In genomic region chr4:57189881-57190280, GRCm38 (mm10) we compare ENCODE assay signal across 16 mouse cellular contexts.
"Had no signal": no experiment of that assay in that cellular context is flagged by ENCODE, and none has a peak within 500 bp of the region (broad histone marks: within the 10 kb centered on the region; RNA-seq: fewer than 3 reads in every experiment).

No protein-coding gene starts in this region.

- H3K9me3 ChIP-seq: neural tube, embryonic 12.5 days; neural tube, embryonic 13.5 days; neural tube, embryonic 15.5 days; stomach, embryonic 15.5 days had no signal

- H3K4me2 ChIP-seq: neural tube, embryonic 12.5 days; neural tube, embryonic 13.5 days; neural tube, embryonic 15.5 days; stomach, embryonic 15.5 days had no signal

- H3K36me3 ChIP-seq: neural tube, embryonic 12.5 days; neural tube, embryonic 13.5 days; stomach, embryonic 15.5 days had no signal

- H3K9ac ChIP-seq: neural tube, embryonic 12.5 days; neural tube, embryonic 13.5 days; neural tube, embryonic 15.5 days; stomach, embryonic 15.5 days had no signal

- DNase-seq: retina, postnatal 1 day; right cerebral cortex, adult 18-20 months; right cerebral cortex, postnatal 14 days; right cerebral cortex, postnatal 25 days; right cerebral cortex, postnatal 4 days; spleen, adult 18-20 months; thymus, adult 18-20 months; thymus, adult 2 months; thymus, postnatal 14 days; thymus, postnatal 25 days; thymus, postnatal 36 days; thymus, postnatal 4 days had no signal

- H3K27ac ChIP-seq: neural tube, embryonic 12.5 days; neural tube, embryonic 13.5 days; neural tube, embryonic 15.5 days; stomach, embryonic 15.5 days had no signal

- H3K27me3 ChIP-seq: neural tube, embryonic 12.5 days; neural tube, embryonic 13.5 days; neural tube, embryonic 15.5 days; stomach, embryonic 15.5 days had no signal

- H3K4me1 ChIP-seq: neural tube, embryonic 12.5 days; neural tube, embryonic 15.5 days; stomach, embryonic 15.5 days had no signal

- H3K4me3 ChIP-seq: neural tube, embryonic 12.5 days; neural tube, embryonic 13.5 days; neural tube, embryonic 15.5 days; stomach, embryonic 15.5 days had no signal
